Mouse (Mus musculus) kidney, adult 2 months (tissue): ENCODE results near the gene Ripor3.

Source experiments
- CTCF ChIP-seq: fragments of 200-500 bp; conservative IDR thresholded peaks from 2 replicates; pipeline ENCODE4 v1.5.1; 2011; ENCODE audit warnings: low read depth, mild to moderate bottlenecking, control low read depth, low read length, moderate library complexity, mixed read lengths; ENCODE audit not compliant: insufficient read depth, insufficient read length
- POLR2A ChIP-seq: fragments of 200-500 bp; IDR thresholded peaks from one replicate; pipeline ENCODE4 v1.6.1; 2011; ENCODE audit warnings: low read depth, low read length, control low read depth

DNA sequence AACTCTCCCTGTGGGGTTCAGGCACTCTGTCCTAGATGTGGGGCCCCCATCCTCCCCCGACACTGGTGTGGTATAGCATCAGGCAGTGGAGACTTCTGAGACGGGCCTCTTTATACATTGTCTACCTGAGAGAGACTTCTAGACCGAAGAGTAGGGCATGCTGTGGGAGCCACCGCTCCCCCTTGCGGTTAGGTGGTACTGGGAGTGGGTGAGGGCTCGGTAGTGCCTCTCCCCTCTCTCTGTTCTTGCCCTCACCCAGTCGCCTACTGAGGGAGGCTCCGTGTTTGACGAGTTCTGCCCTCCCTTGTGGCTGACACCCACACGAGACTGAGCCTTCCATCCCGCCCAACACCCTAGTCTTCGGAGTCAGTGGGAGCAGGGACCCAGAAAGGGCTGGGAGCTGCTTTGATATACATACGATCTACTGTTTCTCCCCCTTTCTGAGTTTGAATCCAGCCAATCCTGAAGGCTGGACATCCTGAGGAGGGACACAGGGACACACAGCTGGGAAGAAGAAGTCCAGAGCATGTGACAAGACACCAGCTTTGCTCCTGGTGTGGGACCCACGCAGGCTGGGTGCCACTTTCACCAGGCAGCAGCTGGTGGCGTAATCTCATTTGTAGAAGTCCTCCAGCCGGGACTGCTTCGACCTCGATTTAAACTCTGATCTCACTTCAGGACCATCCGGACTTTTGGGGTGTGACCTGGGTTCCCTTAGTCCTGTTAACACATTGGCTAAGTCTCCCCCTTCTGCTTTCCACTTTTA is 14.4 kb downstream of the Ripor3 start:
- TF ChIP-seq CTCF: no peak
- no peak for TF ChIP-seq POLR2A
